Mouse (Mus musculus) kidney, adult 2 months (tissue): Measurements from ENCODE around the gene Col20a1. TPM values are rescaled to one million over a fixed set of nuclear protein-coding genes. Genes with fewer than 3 reads are reported as not detected.

Experiments used
- DNase-seq: peaks from one replicate; pipeline ENCODE4 v3.0.0; 2021
- H3K27ac ChIP-seq: fragments of 200-500 bp; 2 replicates; pipeline ENCODE4 v1.5.1; 2012; ENCODE audit warnings: low read depth, low read length, control low read depth, inconsistent platforms; ENCODE audit not compliant: insufficient read depth
- H3K27me3 ChIP-seq: fragments of 200-500 bp; replicated peaks from 2 replicates; pipeline ENCODE4 v1.6.1; 2012; ENCODE audit warnings: mild to moderate bottlenecking, moderate library complexity, low read length, inconsistent platforms; ENCODE audit not compliant: control insufficient read depth, insufficient read depth
- H3K36me3 ChIP-seq: fragments of 200-500 bp; 2 replicates; pipeline ENCODE4 v1.6.1; 2012; ENCODE audit warnings: mild to moderate bottlenecking, moderate library complexity, low read length, inconsistent platforms; ENCODE audit not compliant: control insufficient read depth, insufficient read depth
- H3K4me1 ChIP-seq: fragments of 200-500 bp; 2 replicates; pipeline ENCODE4 v1.6.1; 2011; ENCODE audit warnings: low read length; ENCODE audit not compliant: control insufficient read depth, insufficient read depth
- H3K4me3 ChIP-seq: fragments of 200-500 bp; 2 replicates; pipeline ENCODE4 v1.5.1; 2011; ENCODE audit warnings: mild to moderate bottlenecking, low read depth, low read length, control low read depth; ENCODE audit not compliant: insufficient read depth
- CTCF ChIP-seq: fragments of 200-500 bp; conservative IDR thresholded peaks from 2 replicates; pipeline ENCODE4 v1.5.1; 2011; ENCODE audit warnings: low read depth, mild to moderate bottlenecking, control low read depth, low read length, moderate library complexity, mixed read lengths; ENCODE audit not compliant: insufficient read depth, insufficient read length
- POLR2A ChIP-seq: fragments of 200-500 bp; IDR thresholded peaks from one replicate; pipeline ENCODE4 v1.6.1; 2011; ENCODE audit warnings: low read depth, low read length, control low read depth
- WGBS: fragments of 180-500 bp; shearing (Covaris S2); methylation state at CpG from one replicate; pipeline ENCODE4 v1.1.7; 2018; 5-methylcytosine and 5-hydroxymethylcytosine counted together
- polyA plus RNA-seq: library from polyadenylated mRNA; depleted of rRNA; stranded (reverse); fragments of >200 nt; gene quantifications from 2 replicates; pipeline ENCODE4 v1.2.3, GENCODE M21; 2012

Gene Col20a1
- polyA plus RNA-seq, 1 experiment, result 1.2 TPM

DNA sequence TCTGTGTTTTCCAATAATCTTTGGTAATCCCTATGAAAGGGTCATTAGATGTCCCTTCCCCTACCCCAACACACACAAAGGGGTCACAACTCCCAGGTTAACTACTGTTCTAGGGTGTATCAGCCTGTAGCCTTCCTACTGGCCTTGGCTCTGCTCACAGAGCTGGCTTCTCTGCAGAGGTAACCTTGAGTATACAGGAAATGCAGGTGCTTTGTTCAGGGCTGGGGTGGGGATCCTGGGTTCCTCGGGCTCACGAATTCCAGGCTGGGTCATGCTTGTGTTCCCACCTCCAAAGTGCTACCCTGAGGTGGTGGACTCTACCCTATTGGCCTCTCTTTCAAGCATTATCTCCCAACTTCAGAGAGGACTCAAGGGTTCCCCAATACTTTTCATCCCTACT lies 700 bp upstream of the Col20a1 start:
- Histone ChIP-seq H3K4me1 (0 out of 2 replicates have a peak, but pooled peaks cover 6% of the 10 kb centered on the region), H3K27ac (no peak overlapping the region), H3K4me3 (no peak overlapping the region), H3K36me3 (no peaks in the 10 kb centered on the region), H3K27me3 (no peaks in the 10 kb centered on the region)
- TF ChIP-seq CTCF, result no peak
- TF ChIP-seq POLR2A, result no peak
- WGBS, result 74% methylated on average over 2 of the region's 2 CpGs
- no peak for DNase-seq

GRCm38 (mm10) chr2:180987001-180987400 lies 666 bp downstream of the Col20a1 start:
- H3K27me3 ChIP-seq, result no peaks in the 10 kb centered on the region
- H3K36me3 ChIP-seq, result no peaks in the 10 kb centered on the region
- no peaks in the 10 kb centered on the region for H3K4me1 ChIP-seq
- WGBS, result 65% methylated on average over 1 of the region's 1 CpGs
- no peak for DNase-seq
- no peak overlapping the region for H3K27ac ChIP-seq
- H3K4me3 ChIP-seq, result no peak overlapping the region
- TF ChIP-seq POLR2A (no peak), CTCF (no peak)

GRCm38 (mm10) chr2:180987432-180988030 lies 1.2 kb downstream of the Col20a1 start:
- no peak for DNase-seq
- no peaks in the 10 kb centered on the region for H3K4me1 ChIP-seq

GRCm38 (mm10) chr2:180988347-180988913 lies 2.1 kb downstream of the Col20a1 start:
- 52% methylated on average over 3 of the region's 3 CpGs for WGBS
- TF ChIP-seq CTCF (no peak), POLR2A (no peak)
- Histone ChIP-seq H3K36me3 (no peaks in the 10 kb centered on the region), H3K4me1 (no peaks in the 10 kb centered on the region), H3K27ac (no peak overlapping the region), H3K27me3 (no peaks in the 10 kb centered on the region), H3K4me3 (no peak overlapping the region)
- DNase-seq, result no peak

More at GRCm38 (mm10) chr2:180987432-180988030, 1.2 kb downstream of the Col20a1 start:
- no peaks in the 10 kb centered on the region for H3K36me3 ChIP-seq
- H3K4me3 ChIP-seq, result no peak overlapping the region
- H3K27me3 ChIP-seq, result no peaks in the 10 kb centered on the region
- 69% methylated on average over 5 of the region's 5 CpGs for WGBS
- no peak for TF ChIP-seq POLR2A
- TF ChIP-seq CTCF, result no peak
- H3K27ac ChIP-seq, result no peak overlapping the region

- 87% methylated on average over 1 of the region's 1 CpGs for WGBS
Observed at GRCm38 (mm10) chr2:180988948-180989347, 2.6 kb downstream of the Col20a1 start.

GRCm38 (mm10) chr2:180990347-180990746 lies 4.0 kb downstream of the Col20a1 start:
- no peaks in the 10 kb centered on the region for H3K27me3 ChIP-seq
- H3K4me1 ChIP-seq, result no peaks in the 10 kb centered on the region
- H3K4me3 ChIP-seq, result no peak overlapping the region
- WGBS, result 68% methylated on average over 4 of the region's 4 CpGs
- no peak for DNase-seq
- no peak overlapping the region for H3K27ac ChIP-seq
- TF ChIP-seq CTCF, result no peak
- TF ChIP-seq POLR2A, result no peak
- H3K36me3 ChIP-seq, result no peaks in the 10 kb centered on the region

More at GRCm38 (mm10) chr2:180988948-180989347, 2.6 kb downstream of the Col20a1 start:
- Histone ChIP-seq H3K36me3 (no peaks in the 10 kb centered on the region), H3K27ac (no peak overlapping the region), H3K4me3 (no peak overlapping the region), H3K4me1 (no peaks in the 10 kb centered on the region), H3K27me3 (no peaks in the 10 kb centered on the region)
- DNase-seq, result no peak
- no peak for TF ChIP-seq CTCF
- no peak for TF ChIP-seq POLR2A

DNA sequence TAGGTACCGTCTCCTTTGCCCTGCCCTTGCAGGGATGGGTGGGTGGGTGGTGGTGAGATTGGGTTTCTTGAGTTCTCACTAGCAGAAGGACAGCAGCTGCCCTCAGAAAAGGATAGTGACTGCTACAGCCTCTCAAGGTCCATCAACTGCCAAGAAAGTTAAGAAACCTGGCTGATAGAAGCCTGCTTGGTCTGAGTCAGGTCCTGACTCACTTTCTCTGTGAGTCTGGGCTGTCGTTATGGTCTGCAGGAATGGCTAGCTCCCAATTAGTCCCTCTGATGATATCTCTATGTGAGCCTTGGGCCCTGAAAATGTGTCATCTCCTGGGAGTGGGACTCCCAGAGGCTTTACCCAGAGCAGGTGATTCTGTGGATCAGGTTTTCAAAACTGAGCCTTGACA lies 8.0 kb downstream of the Col20a1 start:
- Histone ChIP-seq H3K4me1 (no peaks in the 10 kb centered on the region), H3K4me3 (no peak overlapping the region), H3K27ac (no peak overlapping the region), H3K27me3 (no peaks in the 10 kb centered on the region), H3K36me3 (no peaks in the 10 kb centered on the region)
- no peak for DNase-seq
- TF ChIP-seq POLR2A (no peak), CTCF (no peak)
- 77% methylated on average over 2 of the region's 2 CpGs for WGBS
